Mouse (Mus musculus) lung, adult 2 months (tissue): ENCODE measurements around the gene Sox5.

Source experiments
- CTCF ChIP-seq: fragments of 200-500 bp; IDR thresholded peaks from 2 replicates; pipeline ENCODE4 v1.5.1; 2011; ENCODE audit warnings: mild to moderate bottlenecking, low read length, control low read depth; ENCODE audit not compliant: insufficient read depth
- POLR2A ChIP-seq: fragments of 200-500 bp; IDR thresholded peaks from 2 replicates; pipeline ENCODE4 v1.6.1; 2011; ENCODE audit warnings: low read depth, mild to moderate bottlenecking, control low read depth, low read length, borderline replicate concordance; ENCODE audit errors: extremely low read depth

DNA sequence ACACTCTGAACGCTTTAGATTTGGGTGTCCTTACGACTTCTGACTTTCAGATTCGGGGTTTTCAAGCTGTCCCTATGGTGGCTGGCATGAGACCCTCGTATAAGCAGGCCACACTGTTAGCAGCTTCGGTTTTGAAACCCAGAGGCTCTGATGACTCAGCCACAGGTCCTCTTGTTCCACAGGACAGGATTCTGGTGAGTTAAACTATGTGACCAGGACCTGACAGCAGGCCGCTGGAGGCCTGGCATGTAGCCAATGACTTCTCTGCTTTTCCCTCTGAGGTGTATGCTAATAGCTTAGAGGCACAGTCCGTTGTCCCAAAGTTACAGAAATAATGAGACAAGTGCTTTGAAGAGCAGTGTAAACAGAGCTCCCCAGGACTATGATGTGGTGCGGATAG lies 268.0 kb downstream of the Sox5 start:
- no peak for TF ChIP-seq CTCF
- TF ChIP-seq POLR2A = no peak
